ENCODE assay signal across 9 mouse cellular contexts in the genomic region with DNA sequence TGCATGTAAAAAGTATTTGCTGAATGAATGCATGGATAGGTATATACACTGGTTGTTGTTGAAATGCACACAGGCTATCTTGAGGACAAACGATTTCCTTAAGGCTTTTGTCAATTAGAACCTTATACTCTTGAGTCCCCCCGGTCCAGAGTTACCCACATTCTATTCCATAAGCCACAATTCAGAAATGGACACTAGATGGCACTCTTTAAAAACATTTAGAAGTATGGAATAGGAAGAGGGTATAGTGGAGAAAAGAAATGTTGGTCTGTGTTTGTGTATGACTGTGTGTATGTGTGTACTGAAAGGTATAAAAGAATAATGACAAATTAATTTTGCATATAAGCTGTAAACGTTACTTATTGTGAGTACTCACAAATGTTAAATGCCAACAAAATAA. TPM values are rescaled to one million over a fixed set of nuclear protein-coding genes. Genes with fewer than 3 reads are reported as not detected.
A peak's percentile ranks its signal among the peaks of the same experiment; 100 is the strongest.
DNase-seq lines count a peak whose midpoint lies in the region; ATAC-seq and TF ChIP-seq lines count a peak whose summit lies in the region.
"Had no signal": no experiment of that assay in that cellular context is flagged by ENCODE, and none has a peak within 500 bp of the region (broad histone marks: within the 10 kb centered on the region; RNA-seq: fewer than 3 reads in every experiment).

No protein-coding gene starts in this region.

- intact Hi-C loops in heart, postnatal 14 days (cut with DNase I) = loop anchor here (2.0 kb wide), 1 partner anchor 187 kb away; no protein-coding TSS in a partner anchor
- intact Hi-C loops in left cerebral cortex, postnatal 4 days (cut with DNase I) = no loop called here

- H3K27me3 ChIP-seq in heart, postnatal 0 days (ENCODE audit: control insufficient read depth, insufficient read depth, low read length) = no peaks in the 10 kb centered on the region
- no peaks in the 10 kb centered on the region for H3K27me3 ChIP-seq in liver, embryonic 11.5 days (replicated peaks; ENCODE audit: control insufficient read depth, insufficient read depth, low read length)
- H3K27me3 ChIP-seq: limb, embryonic 15.5 days had no signal

- H3K9me3 ChIP-seq in heart, postnatal 0 days (replicated peaks; ENCODE audit: control insufficient read depth, low read length) = no peaks in the 10 kb centered on the region
- H3K9me3 ChIP-seq in liver, embryonic 11.5 days (ENCODE audit: control insufficient read depth, low read length) = no peaks in the 10 kb centered on the region
- H3K9me3 ChIP-seq: limb, embryonic 15.5 days had no signal

- WGBS in heart, postnatal 0 days = 53% methylated on average over 3 of the region's 3 CpGs
- WGBS in liver, embryonic 11.5 days = 63% methylated on average over 3 of the region's 3 CpGs

- no peak for ATAC-seq in heart, postnatal 0 days (ENCODE audit: insufficient read depth, low read depth)
- peak; percentile 74; the same call in 1 of the 2 replicates for ATAC-seq in erythroblast, adult 5-6 weeks (replicated peaks; ENCODE audit: low FRiP score, poor library complexity, severe bottlenecking)
- peak; percentile 71 for ATAC-seq in liver, embryonic 11.5 days (replicated peaks; ENCODE audit: low FRiP score)

- no peak overlapping the region for H3K9ac ChIP-seq in heart, postnatal 0 days (replicated peaks; ENCODE audit: low read depth, low read length)
- H3K9ac ChIP-seq in liver, embryonic 11.5 days (ENCODE audit: low read depth, low read length) = no peak overlapping the region
- H3K9ac ChIP-seq: limb, embryonic 15.5 days had no signal

- H3K36me3 ChIP-seq in heart, postnatal 0 days (replicated peaks; ENCODE audit: control insufficient read depth, insufficient read depth, low read length) = peaks cover 20% of the 10 kb centered on the region
- H3K36me3 ChIP-seq in liver, embryonic 11.5 days (ENCODE audit: control insufficient read depth, insufficient read depth, low read length) = peaks cover 10% of the 10 kb centered on the region

- no peak overlapping the region for H3K4me2 ChIP-seq in heart, postnatal 0 days (ENCODE audit: low read depth, low read length)
- H3K4me2 ChIP-seq in liver, embryonic 11.5 days = no peak overlapping the region
- H3K4me2 ChIP-seq: limb, embryonic 15.5 days had no signal

- peak; percentile 53 for TF ChIP-seq CTCF in heart, postnatal 0 days (IDR thresholded peaks at IDR 0.05; ENCODE audit: low read depth)

- no peak overlapping the region for H3K27ac ChIP-seq in heart, postnatal 0 days (ENCODE audit: low read depth)
- no peak overlapping the region for H3K27ac ChIP-seq in liver, embryonic 11.5 days (ENCODE audit: low read depth, low read length)
- H3K27ac ChIP-seq: limb, embryonic 15.5 days had no signal

- H3K4me3 ChIP-seq in heart, postnatal 0 days (ENCODE audit: low read depth, low read length) = no peak overlapping the region
- H3K4me3 ChIP-seq in liver, embryonic 11.5 days (ENCODE audit: low read depth, low read length) = no peak overlapping the region
- H3K4me3 ChIP-seq: limb, embryonic 15.5 days had no signal

- DNase-seq in heart, postnatal 0 days (ENCODE audit: low spot score) = peak; percentile 32
- DNase-seq in heart, postnatal 14 days = no peak
- DNase-seq in ES-CJ7 (ENCODE audit: low read depth, low spot score) = peak; percentile 27
- DNase-seq in liver, embryonic 11.5 days (ENCODE audit: low spot score) = no peak
- peak; percentile 74 for DNase-seq in retina, postnatal 1 day
- DNase-seq in left cerebral cortex, postnatal 4 days = no peak
- no peak for DNase-seq in heart, adult 11 months

- peaks cover 6% of the 10 kb centered on the region for H3K4me1 ChIP-seq in heart, postnatal 0 days (ENCODE audit: control insufficient read depth, insufficient read depth)
- no peaks in the 10 kb centered on the region for H3K4me1 ChIP-seq in liver, embryonic 11.5 days (replicated peaks; ENCODE audit: control insufficient read depth, insufficient read depth, low read length)

- TF ChIP-seq EP300 in heart, postnatal 0 days (IDR thresholded peaks at IDR 0.05; ENCODE audit: low read depth) = no peak

RNA-seq across cellular contexts. Expression of gene Ints12, which starts 5.8 kb away (rescaled TPM):
- total RNA-seq in heart, postnatal 0 days (2014; rRNA removed; ENCODE audit: low replicate concordance) = 4.2 and 6.5 TPM in 2 replicates
- 10.1 and 11.4 TPM in 2 replicates for polyA plus RNA-seq in heart, postnatal 0 days (2015; fragmentation: Nextera tagmentation; extraction: Ambion mirVana)
- total RNA-seq in heart, postnatal 14 days (2021) = 1 to 10 TPM; 9.0 to 9.7 TPM
- total RNA-seq in erythroblast, adult 5-6 weeks (2015; ENCODE audit: low replicate concordance) = 10.4 and 10.9 TPM in 2 replicates
- 11.6 and 18.1 TPM in 2 replicates for total RNA-seq in erythroblast, adult 5-6 weeks (2017; ENCODE audit: low replicate concordance)
- polyA plus RNA-seq in liver, embryonic 11.5 days (2014; fragmentation: Nextera tagmentation; extraction: Ambion mirVana) = 17.6 and 19.0 TPM in 2 replicates
- total RNA-seq in left cerebral cortex, postnatal 4 days (2021) = 10 to 100 TPM; 11.4 to 12.7 TPM

RNA-seq across cellular contexts. Expression of gene Gstcd, which starts 6.0 kb away (rescaled TPM):
- 4.4 and 7.5 TPM in 2 replicates for total RNA-seq in heart, postnatal 0 days (2014; rRNA removed; ENCODE audit: low replicate concordance)
- 1.2 TPM in 2 replicates for polyA plus RNA-seq in heart, postnatal 0 days (2015; fragmentation: Nextera tagmentation; extraction: Ambion mirVana)
- total RNA-seq in heart, postnatal 14 days (2021) = 1 to 10 TPM; 3.3 to 3.4 TPM
- 3.7 and 4.8 TPM in 2 replicates for total RNA-seq in erythroblast, adult 5-6 weeks (2015; ENCODE audit: low replicate concordance)
- 5.3 and 7.7 TPM in 2 replicates for total RNA-seq in erythroblast, adult 5-6 weeks (2017; ENCODE audit: low replicate concordance)
- polyA plus RNA-seq in liver, embryonic 11.5 days (2014; fragmentation: Nextera tagmentation; extraction: Ambion mirVana) = 8.4 and 9.0 TPM in 2 replicates
- 10 to 100 TPM; 11.1 to 12.3 TPM for total RNA-seq in left cerebral cortex, postnatal 4 days (2021)

Comparison
In these comparisons a context has a peak if more than half of its experiments do, and no peak if none do; other contexts are left out.
1. DNase-seq: peak in heart, postnatal 0 days (single experiment), ES-CJ7 (single experiment) and retina, postnatal 1 day (single experiment); none in heart, postnatal 14 days (0 of 2), liver, embryonic 11.5 days (single experiment), left cerebral cortex, postnatal 4 days (single experiment) and heart, adult 11 months (single experiment).